Mouse (Mus musculus): ENCODE results near the gene Eloa.

The Eloa gene

DNA sequence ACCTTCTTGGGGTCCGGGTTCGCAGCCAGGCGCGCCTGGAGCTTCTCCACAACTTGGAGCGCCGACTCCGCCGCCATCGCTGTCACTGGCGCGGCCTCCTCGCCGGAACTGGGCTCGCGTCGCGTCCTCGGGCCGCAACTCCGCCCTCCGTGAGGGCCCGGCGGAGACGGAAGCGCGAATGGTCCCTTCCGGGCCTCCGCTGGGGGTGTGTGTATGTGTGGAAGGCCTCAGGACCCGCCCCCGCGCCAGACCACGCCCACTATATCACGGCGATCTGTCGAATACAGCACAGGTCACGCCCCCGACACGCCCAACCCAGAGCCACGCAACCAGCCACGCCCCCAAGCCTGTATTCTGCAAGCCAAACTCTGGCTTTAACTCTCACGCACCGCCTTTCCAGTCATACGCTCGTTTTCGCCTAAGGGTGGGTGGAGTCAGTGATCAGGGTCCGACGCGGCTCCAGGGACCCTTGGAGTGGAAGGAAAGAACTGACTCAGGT is at the start of gene Eloa:
Gene Eloa, minus strand, starts transcription at position 215 of the 499 bp plus-strand sequence.
- in situ Hi-C loops (cut with MboI, MseI), result no loop called here

DNA sequence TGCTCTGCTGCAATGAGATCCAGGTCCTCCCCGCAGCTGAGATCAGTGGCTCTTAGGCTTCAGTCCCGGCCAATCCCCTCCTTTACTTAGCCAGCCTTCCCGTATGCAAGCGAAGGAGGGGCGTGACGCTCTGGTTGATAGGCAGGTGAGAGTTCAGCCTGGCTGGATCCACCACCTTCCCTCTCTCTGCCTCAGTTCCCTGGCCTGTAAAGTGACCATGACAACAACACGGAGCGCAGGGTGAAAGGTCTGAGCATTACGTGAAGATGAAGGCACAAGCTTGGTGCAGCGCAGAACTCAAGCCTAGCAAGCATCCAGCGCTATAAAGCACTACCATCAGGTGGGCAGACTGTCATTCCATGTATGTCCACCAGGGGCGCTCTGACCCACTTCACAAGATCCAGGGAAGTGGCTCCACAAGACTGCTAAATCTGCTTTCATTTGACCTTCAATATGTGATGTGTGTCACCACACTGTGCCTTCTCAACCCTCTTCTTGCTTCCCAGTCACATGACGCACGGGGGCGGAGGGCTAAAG is 49.7 kb upstream of the Eloa start:
- in situ Hi-C loops (cut with MboI, MseI), result loop anchor here (5.0 kb wide), 1 partner anchor 81 kb away; no protein-coding TSS in a partner anchor

DNA sequence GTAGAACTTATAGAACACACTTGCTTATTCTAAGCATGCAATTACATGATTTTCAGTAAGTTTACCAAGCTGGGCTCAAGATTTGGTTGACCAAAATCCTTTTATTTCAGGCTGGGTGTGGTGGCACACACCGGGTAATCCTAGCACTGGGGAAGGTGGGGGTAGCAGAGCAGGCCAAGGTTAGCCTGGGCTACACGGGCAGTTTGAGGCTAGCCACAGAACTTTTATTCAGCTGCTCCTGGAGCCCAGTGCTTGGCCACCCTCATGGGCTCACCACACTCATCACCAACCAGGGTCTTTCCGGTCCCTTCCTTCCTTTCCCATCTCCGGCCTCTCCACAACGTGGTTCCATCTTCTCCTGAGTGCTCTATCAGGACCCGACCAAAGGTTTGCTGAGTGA is 49.0 kb upstream of the Eloa start:
- in situ Hi-C loops (cut with MboI, MseI), result loop anchor here (5.0 kb wide), 1 partner anchor 82 kb away; no protein-coding TSS in a partner anchor

DNA sequence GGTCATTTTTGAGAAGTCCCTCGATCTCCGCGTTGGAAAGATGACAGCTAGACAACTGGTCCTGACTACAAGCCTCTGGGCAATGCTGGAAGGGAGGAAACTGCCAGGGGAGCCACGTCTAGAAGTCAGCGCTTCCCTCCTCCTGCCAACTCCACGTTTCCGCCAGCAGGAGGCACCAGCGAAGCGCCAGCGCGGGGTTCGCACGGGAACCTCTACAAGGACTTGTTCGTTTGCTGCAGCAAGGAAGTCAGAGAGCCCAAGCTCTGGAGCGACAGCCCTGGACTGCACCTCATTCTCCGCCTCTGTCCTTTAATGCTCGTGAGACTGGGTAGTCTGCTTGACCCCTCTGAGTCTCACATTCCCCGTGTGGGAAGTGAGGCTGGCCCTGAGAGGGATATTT is 48.4 kb upstream of the Eloa start:
- in situ Hi-C loops (cut with MboI, MseI), result loop anchor here (5.0 kb wide), 1 partner anchor 82 kb away; no protein-coding TSS in a partner anchor

DNA sequence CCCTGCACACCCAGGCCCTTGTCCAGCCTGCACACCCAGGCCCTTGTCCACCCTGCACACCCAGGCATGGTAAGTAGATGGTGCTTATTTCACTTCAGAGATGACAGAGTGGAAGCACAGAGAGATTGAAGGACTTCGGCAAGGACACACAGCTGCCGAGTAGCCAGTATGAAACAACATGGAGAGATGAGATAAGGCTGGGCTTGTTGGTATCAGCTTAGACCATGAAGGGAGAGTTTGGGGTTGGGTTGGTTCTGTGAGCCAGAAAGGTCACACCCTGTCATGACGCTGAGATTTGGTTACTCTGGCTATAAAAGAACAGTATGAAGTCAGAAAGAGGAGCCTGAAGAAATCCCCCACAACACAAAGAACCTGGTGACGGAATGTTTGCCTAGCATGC is 47.8 kb upstream of the Eloa start:
- in situ Hi-C loops (cut with MboI, MseI), result no loop called here

DNA sequence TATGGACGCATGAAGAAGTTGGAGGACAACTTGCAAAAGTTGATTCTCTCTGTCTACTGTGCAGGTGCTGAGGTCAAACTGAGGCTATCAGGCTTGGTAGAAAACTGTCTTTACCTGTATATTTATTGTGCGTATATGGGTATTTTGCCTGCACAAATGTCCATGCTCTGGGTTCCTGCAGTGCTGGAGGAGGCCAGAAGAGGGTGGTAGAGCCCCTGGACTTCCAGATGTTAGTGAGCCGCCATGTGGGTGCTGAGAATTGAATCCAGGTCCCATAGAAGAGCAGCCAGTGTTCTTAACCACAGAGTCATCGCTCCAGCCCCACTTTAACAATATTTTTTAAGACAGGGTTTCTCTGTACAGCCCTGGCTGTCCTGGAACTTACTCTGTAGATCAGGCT is 41.6 kb upstream of the Eloa start:
- in situ Hi-C loops (cut with MboI, MseI), result no loop called here

DNA sequence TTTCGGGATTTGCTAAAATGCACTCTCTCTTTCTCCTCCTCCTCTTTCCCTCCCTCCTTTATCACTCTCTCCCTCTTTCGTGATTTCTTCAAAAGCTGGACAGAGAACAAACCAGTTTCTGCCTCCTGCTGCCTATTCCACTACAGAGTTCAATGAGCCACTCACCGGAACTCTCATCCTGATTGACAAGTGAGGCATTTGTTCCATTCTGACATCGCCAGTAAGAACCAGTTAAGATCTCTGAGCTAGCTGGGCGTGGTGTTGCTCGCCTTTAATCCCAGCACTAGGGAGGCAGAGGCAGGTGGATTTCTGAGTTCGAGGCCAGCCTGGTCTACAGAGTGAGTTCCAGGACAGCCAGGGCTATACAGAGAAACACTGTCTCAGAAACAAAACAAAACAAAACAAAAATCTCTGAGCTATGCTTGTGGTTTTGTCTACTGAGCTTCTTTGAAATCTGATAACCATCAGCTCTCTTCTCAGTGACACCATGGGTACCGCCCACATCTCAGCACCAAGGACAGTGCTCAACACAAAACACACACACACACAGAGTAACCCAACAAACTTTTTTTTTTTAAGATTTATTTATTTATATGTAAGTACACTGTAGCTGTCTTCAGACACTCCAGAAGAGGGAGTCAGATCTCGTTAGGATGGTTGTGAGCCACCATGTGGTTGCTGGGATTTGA is 38.4 kb upstream of the Eloa start:
- in situ Hi-C loops (cut with MboI, MseI), result loop anchor here (5.0 kb wide), 1 partner anchor 53 kb away; no protein-coding TSS in a partner anchor

DNA sequence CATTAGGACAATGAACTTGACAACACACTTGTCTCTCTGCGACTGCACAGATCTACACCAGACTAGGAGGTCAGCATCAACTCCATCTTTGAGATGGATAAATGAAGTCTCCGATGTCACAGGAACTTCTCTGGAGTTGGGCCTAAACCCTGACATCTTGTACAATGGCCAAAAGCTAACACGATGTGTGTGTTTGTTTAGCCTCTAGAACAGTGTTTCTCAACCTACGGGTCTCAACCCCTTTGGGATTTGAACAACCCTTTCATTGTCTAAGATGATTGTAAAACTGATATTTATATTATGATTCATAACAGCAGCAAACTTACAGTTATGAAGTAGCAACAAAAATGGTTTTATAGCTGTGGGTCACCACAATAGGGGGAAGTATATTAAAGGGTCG is 36.4 kb upstream of the Eloa start:
- in situ Hi-C loops (cut with MboI, MseI), result loop anchor here (5.0 kb wide), 1 partner anchor 51 kb away; no protein-coding TSS in a partner anchor

DNA sequence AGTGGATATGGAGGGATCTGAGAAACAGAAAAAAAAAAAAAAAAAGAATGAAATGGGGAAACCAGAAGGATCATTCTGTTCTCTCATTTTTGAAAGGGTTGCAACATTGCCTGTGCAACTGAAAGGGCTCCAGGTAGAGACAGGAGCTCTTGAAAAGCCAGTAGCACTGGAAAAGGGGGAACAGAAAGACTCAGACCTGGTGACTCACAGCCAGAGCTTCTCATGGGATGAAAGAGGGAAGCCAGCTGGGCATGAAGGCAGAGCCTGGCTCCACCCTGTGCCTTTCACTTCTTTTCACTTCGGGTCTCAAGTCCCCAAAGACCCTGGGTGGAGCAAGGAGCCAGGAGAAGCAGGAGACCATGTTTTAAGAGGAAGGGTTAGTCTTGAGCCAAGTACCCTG is 34.5 kb upstream of the Eloa start:
- in situ Hi-C loops (cut with MboI, MseI), result loop anchor here (5.0 kb wide), 1 partner anchor 49 kb away; no protein-coding TSS in a partner anchor

DNA sequence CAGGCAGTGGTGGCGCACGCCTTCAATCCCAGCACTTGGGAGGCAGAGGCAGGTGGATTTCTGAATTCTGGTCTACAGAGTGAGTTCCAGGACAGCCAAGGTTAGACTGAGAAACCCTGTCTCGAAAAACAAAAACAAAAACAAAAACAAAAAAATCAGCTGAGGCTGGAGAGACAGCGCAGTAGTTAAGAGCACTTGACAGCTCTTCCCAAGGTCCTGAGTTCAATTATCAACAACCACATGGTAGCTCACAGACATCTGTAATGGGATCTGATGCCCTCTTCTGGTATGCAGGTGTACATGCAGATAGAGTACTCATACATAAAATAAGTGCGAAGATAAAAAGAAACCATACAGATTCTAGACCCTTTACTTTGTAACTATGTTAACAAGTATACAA is 32.3 kb upstream of the Eloa start:
- in situ Hi-C loops (cut with MboI, MseI), result no loop called here

DNA sequence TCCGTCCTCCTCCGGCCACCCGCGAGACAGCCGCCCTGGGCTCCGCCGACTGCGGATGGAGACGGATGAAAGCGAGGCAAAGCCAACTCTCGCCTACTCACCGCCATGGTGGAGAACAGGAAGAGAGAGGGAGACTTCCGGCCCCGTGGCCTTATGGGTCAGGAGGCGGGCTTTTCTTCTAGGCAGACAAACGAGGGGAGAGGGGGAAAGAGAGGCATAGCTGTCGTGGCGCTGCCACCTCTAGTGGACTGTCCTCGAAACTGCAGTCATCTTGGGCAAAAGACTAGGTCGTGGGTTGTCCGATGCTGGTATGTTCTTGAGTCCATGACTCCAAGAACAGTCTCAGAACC is 31.7 kb upstream of the Eloa start, which contains the start of gene Rpl11:
Gene Rpl11, minus strand, starts transcription at position 182 of the 350 bp plus-strand sequence.
- in situ Hi-C loops (cut with MboI, MseI), result no loop called here

DNA sequence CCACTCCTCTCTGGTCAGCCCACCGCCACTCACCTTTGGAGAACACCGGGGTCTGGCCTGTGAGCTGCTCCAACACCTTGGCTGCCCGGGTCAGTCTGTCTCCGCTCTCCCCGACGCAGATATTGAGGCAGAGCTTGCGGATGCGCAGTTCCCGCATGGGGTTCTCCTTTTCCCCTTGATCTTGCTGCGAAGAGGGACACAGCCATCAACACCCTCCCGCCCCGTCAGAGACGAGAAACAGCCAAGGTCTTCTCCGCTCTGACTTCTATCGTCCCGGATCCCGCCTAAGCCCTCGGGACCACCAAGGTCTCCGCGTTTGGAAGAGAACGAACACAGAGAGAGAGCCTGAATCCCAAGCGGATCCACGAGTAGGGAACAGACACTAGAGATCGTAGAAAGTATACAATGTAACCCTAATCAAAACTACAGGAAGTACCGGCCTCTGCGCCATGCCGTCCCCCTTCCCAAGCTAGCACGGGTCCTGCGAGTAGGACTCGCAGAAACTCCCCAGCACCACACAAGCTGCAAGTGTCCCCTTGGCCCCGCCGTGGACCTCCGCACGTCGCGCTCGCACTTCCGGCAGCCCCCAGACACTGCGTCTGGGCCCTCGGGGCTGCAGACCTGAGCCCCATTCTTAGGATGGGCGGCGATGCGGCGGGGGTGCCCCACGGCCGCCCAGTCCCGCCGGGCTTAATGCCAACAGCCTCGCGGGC is 31.1 kb upstream of the Eloa start:
- in situ Hi-C loops (cut with MboI, MseI), result no loop called here

DNA sequence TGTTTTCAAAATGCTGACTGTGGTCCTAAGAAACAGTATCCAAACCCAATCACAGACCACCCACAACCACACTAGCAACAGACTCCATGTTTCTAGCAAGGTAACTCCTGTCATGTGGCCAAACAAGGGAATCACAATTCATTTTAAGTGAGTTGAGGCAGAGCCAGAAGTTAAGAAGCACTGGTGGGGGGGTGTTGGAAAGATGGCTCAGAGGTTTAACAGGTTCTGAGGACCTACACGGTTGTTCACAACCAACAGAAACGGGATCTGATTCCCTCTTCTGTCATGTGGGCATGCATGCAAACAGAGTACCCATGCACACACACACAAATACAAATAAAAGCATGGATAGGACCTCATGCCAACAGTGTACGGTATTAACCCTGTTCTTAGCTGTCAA is 30.5 kb upstream of the Eloa start:
- in situ Hi-C loops (cut with MboI, MseI), result no loop called here

DNA sequence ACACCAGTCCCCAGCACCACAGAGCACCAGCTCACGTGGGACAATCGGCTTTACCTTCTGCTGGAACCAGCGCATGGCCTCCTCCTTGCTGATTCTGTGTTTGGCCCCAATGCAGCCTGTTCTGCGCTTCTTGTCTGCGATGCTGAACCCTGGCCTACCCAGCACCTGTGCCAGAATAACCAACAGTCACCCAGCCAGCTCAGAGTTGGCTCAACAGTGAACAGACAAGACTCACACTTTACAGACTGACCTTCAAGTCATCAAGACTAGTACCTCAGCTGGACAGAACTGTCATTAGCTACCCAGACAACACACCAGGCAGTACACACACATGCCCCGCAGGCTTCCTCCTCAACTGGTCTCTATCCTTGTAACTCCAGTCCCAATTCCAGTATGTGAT is 28.7 kb upstream of the Eloa start:
- in situ Hi-C loops (cut with MboI, MseI), result no loop called here

DNA sequence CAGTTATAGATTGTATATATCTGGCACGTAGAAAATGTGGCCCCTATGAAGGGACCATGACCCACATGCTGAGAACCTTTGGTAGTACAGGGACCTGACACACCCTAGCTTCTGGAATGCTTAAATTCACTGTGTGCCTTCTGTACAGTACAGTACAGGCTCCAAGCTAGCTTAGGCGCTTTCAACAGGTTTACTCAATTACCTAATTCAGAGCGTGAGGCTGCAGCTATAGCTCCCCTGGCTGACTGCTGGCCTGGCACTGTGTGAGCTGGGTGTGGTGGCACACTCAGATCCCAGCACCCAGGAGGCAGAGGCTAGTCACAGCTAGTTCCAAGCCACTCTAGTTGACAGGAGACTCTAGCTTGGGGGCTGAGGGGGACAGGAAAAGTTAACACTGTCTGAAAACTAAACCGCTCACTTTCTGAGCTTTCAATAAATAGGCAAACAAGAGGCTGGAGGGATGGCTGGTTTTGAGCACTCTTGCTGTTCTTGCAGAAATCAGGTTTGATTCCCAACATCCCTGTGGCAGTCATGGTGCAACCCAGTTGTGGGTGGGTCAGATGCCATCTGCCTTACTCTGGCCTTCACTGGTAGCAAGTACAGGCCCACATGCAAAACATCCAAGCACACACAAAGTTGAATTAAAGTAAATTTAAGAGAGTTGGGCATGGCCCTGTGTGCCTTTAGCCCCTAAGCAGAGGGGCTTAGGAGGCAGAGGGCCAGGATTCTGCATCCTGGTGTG is 26.9 kb upstream of the Eloa start:
- in situ Hi-C loops (cut with MboI, MseI), result loop anchor here (10.0 kb wide), 1 partner anchor 74 kb away; the partner anchor contains the start of gene Lypla2

DNA sequence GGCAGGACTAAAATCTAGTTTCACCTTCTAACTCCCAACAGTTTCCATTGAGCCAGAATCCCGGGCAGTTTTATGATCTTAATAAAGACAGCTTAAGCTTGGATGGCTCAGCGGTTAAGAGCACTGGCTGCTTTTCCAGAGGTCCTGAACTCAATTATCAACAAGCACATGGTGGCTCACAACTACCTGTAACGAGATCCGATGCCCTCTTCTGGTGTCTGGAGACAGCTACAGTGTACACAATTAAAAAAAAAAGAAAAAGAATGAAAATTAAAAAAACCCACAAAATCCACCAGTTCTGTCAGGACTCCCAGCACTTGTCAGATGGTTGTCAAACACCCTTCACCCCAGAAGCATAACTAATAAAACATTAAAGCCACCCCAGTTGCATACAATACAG is 26.1 kb upstream of the Eloa start:
- in situ Hi-C loops (cut with MboI, MseI), result loop anchor here (10.0 kb wide), 1 partner anchor 73 kb away; the partner anchor contains the start of gene Lypla2

DNA sequence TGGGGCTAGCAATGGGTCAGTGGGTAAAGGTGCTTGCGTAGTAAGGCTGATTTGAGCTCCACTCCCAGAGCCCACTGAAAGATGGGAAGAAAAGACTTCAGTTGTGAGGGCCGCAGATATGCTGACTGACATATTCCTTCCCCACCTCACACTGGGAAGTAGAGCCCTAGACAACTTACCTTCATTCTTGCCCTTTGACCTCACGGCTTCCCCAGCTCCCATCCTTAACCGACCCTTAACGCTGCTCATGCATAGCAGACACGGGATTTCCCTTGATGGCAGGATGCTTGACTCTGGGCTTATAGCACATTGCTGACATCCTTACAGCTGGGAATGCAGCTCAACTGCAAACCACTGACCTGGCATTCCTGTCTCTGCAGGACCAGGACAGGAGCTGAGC is 25.3 kb upstream of the Eloa start:
- in situ Hi-C loops (cut with MboI, MseI), result loop anchor here (10.0 kb wide), 1 partner anchor 72 kb away; the partner anchor contains the start of gene Lypla2

DNA sequence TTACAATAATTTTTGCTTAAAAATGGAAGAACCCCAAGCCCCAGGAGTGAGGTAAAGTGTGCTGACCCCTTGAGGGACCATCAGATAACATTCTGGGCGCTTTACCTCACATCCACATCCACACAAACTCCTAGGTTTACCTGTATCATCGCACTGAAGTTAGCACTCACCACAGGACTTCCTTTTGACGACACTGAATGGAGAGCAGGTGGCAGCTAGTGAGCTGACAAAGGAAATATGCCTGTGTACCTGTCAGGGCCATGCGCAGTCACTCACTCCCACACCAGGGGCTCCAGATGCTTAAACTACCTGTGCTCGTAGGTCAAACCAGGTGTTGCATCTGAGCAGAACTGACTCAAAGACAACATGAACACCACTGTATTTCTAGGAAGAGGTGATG is 23.5 kb upstream of the Eloa start:
- in situ Hi-C loops (cut with MboI, MseI), result loop anchor here (10.0 kb wide), 1 partner anchor 70 kb away; the partner anchor contains the start of gene Lypla2

DNA sequence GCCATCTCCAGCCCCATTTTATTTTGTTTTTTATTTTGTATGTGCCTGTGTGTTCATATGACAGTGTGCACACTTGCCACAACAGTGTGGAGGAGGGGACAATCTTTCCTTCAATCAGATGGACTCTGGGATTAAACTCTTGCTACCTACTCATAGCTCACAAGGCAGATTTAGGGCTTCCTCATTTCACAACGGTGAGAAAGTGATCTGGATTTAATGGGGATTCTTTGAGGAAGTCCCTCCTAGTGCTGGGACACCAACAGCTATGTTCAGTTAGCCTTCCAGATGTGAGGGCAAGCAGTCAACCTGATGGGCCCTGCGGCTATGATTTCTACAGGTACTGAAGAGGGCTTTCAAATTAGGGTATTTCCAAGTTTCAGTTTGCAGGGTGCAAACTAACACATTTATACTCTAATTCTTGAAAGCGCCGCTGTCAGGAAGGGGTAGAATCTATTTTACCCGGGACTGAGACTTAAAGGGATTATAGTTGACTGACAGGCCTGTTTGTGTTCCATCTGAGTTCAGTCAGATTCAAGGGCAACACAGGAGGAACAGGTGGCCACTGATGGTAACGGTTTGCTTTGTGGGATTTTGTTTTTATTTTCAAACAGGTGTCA is 22.3 kb upstream of the Eloa start:
- in situ Hi-C loops (cut with MboI, MseI), result loop anchor here (10.0 kb wide), 1 partner anchor 69 kb away; the partner anchor contains the start of gene Lypla2

DNA sequence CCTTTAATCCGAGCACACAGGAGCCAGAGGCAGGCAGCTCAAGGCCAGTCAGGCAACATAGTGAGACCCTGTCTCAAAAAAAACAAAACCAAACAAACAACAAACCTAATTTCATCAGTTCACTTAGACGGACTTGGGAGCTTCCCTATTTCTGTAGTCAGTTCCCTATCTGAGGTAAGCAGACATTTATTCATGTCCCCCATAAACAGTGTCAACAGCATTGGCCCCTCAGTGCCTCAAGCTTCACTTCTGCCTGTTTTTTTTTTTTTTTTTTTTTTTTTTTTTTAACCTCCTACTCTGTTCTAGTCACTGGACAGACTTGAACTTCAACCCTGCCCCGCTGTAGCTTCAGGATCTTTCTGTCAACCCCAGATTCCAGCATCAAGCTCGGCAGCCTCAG is 13.5 kb upstream of the Eloa start:
- in situ Hi-C loops (cut with MboI, MseI), result no loop called here

DNA sequence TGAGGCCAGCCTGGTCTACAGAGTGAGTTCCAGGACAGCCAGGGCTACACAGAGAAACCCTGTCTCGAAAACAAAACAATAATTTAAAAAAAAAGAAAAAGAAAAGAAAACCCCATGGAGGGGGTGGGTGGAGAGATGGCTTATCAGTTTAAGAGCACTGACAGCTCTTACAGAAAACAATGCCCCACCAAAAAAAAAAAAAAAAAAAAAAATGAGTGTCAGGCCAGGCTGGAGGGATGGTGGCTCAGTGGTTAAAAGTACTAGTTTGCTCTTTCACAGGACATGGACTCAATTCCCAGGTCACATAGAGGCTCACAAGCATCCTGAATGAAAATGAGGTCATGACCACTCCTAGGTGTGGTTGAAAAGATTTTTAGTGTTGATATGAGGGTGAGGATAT is 11.7 kb upstream of the Eloa start:
- in situ Hi-C loops (cut with MboI, MseI), result no loop called here

Data from T-helper 2 cell (primary cell).